Mouse (Mus musculus) thymus, adult 2 months (tissue): Measurements from ENCODE around the gene Tuba4a.

Experiments used
- CTCF ChIP-seq: fragments of 200-500 bp; IDR thresholded peaks from 2 replicates; pipeline ENCODE4 v1.5.1; 2012; ENCODE audit warnings: mild to moderate bottlenecking, control low read depth, low read length, moderate library complexity, borderline replicate concordance; ENCODE audit not compliant: control insufficient read depth, poor library complexity, insufficient read depth; ENCODE audit errors: extremely low read depth
- POLR2A ChIP-seq: fragments of 200-500 bp; IDR thresholded peaks from 2 replicates; pipeline ENCODE4 v1.6.1; 2012; ENCODE audit warnings: mild to moderate bottlenecking, low read length, control low read depth, moderate library complexity; ENCODE audit not compliant: control insufficient read depth, poor library complexity, insufficient read depth; ENCODE audit errors: extremely low read depth

- TF ChIP-seq CTCF (no peak), POLR2A (no peak)
Observed at GRCm38 (mm10) chr1:75253029-75253428, 33.4 kb upstream of the Tuba4a start.
